Mouse (Mus musculus) hindbrain, embryonic 15.5 days (tissue): ENCODE results near the gene Dagla. TPM values are rescaled to one million over a fixed set of nuclear protein-coding genes. Genes with fewer than 3 reads are reported as not detected.

ENCODE experiments used
- ATAC-seq: fragments of 200-750 bp; cut with Nextera tagmentation; 2 replicates; pipeline ENCODE4 v1.8.0; 2017; ENCODE audit warnings: low read depth, moderate number of reproducible peaks, moderate TSS enrichment; ENCODE audit not compliant: low FRiP score
- H3K27ac ChIP-seq: fragments of 300-500 bp; sonication (generic); replicated peaks from 2 replicates; pipeline ENCODE4 v1.5.1; 2015; ENCODE audit warnings: mild to moderate bottlenecking, inconsistent platforms
- H3K27me3 ChIP-seq: fragments of 300-500 bp; sonication (generic); 2 replicates; pipeline ENCODE4 v1.6.1; 2015; ENCODE audit warnings: control low read depth, inconsistent platforms
- H3K36me3 ChIP-seq: fragments of 300-500 bp; sonication (generic); 2 replicates; pipeline ENCODE4 v1.6.1; 2015; ENCODE audit warnings: control low read depth, inconsistent platforms
- H3K4me1 ChIP-seq: fragments of 300-500 bp; sonication (generic); replicated peaks from 2 replicates; pipeline ENCODE4 v1.6.1; 2015; ENCODE audit warnings: control low read depth, inconsistent platforms
- H3K4me2 ChIP-seq: fragments of 300-500 bp; sonication (generic); 2 replicates; pipeline ENCODE4 v1.6.1; 2015; ENCODE audit warnings: moderate library complexity, mild to moderate bottlenecking, inconsistent platforms
- H3K4me3 ChIP-seq: fragments of 300-500 bp; sonication (generic); 2 replicates; pipeline ENCODE4 v1.5.1; 2015; ENCODE audit warnings: mild to moderate bottlenecking, inconsistent platforms
- H3K9ac ChIP-seq: fragments of 300-500 bp; sonication (generic); 2 replicates; pipeline ENCODE4 v1.6.1; 2015; ENCODE audit warnings: inconsistent platforms
- H3K9me3 ChIP-seq: fragments of 300-500 bp; sonication (generic); 2 replicates; pipeline ENCODE4 v1.6.1; 2016; ENCODE audit warnings: control low read depth, inconsistent platforms
- WGBS: fragments of 180-500 bp; shearing (Covaris S2); methylation state at CpG from one replicate; pipeline ENCODE4 v1.1.7; 2015; 5-methylcytosine and 5-hydroxymethylcytosine counted together
- polyA plus RNA-seq: library from polyadenylated mRNA; unstranded; fragments of >200 nt; fragmentation: Nextera tagmentation; extraction: Ambion mirVana; gene quantifications from 2 replicates; pipeline ENCODE4 v1.2.1, GENCODE M21; 2015

Gene Dagla
- polyA plus RNA-seq, 1 experiment from 2014 or later: 14.3 TPM

DNA sequence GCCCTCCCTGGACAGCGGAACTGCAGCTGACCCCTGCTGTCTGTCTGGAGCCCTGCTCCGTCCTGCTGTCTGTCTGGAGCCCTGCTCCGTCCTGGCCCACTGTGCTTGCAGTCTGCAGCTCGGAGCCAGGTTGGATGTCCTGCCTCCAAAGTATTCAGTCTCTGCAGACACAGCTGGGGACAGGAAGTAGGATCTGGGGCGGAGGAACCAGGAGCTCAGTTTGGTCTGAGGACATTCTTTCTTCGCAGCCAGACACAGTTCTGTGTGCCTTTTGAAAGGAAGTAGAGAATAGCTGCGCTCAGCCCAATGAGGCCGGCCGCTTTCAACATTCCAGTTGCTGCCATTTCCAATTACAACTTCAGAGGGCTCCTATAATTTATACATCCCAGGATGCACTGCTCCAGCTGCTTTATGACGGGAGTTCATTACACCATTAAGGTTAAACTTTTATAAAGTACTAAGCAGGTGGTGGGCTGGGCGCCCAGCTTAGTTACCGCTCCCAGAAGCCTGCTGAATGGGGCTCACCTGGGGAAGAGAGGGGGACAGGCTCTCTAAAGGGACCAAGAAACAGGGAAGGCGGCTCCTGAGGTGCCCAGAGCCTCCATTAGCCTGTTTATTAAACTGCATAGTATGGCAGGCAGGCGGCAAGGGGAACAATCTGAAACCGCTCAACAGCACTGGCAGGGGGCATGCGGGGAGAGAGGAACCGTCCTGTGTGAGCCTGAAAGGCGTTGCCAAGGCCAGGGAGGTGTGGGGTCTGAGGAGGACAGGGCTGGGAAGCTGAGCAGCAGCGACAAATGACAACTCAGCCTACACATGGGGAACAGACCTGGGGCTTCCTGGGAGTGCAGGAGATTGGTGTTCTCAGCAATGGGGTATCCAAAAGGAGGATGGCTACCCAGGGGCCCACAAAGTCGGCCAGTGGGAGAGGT is 9.8 kb downstream of the Dagla start:
- no peak overlapping the region for H3K4me3 ChIP-seq
- no peak overlapping the region for H3K9ac ChIP-seq
- H3K27ac ChIP-seq: peak overlapping the region; percentile 66
- no peaks in the 10 kb centered on the region for H3K9me3 ChIP-seq
- H3K27me3 ChIP-seq: no peaks in the 10 kb centered on the region
- peak overlapping the region; percentile 38 for H3K4me2 ChIP-seq
- ATAC-seq: peak; percentile 13; the same call in 1 of the 2 replicates
- no peaks in the 10 kb centered on the region for H3K36me3 ChIP-seq
- peaks cover 49% of the 10 kb centered on the region for H3K4me1 ChIP-seq
- WGBS: 30% methylated on average over 20 of the region's 20 CpGs

DNA sequence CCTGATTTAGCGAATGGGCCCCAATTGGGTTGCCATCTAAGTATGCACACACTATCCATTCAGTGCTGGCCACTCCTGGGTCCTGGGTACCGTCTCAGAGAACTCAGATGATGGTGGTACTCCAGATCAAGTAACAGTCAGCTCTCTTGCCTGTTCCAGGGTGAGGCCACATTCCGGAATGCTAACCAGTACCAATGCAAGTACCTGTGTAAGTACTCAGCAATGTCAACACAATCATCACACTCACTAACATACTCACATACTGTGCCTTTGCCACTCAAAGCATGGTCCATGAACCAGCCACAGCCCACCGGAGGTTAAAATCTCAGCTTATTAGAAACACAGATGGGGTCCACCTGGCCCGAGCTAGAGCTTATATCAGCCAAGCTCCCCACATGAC is 10.7 kb downstream of the Dagla start:
- Histone ChIP-seq H3K36me3 (no peaks in the 10 kb centered on the region), H3K4me3 (no peak overlapping the region), H3K27me3 (no peaks in the 10 kb centered on the region), H3K9ac (no peak overlapping the region), H3K4me1 (peaks cover 46% of the 10 kb centered on the region), H3K9me3 (no peaks in the 10 kb centered on the region), H3K4me2 (no peak overlapping the region), H3K27ac (no peak overlapping the region)
- 86% methylated on average over 5 of the region's 5 CpGs for WGBS
- no peak for ATAC-seq

GRCm38 (mm10) chr19:10291896-10292490 is 12.7 kb downstream of the Dagla start:
- no peak overlapping the region for H3K27ac ChIP-seq
- H3K4me2 ChIP-seq: no peak overlapping the region
- H3K27me3 ChIP-seq: 0 out of 2 replicates have a peak, but pooled peaks cover 2% of the 10 kb centered on the region
- H3K9ac ChIP-seq: no peak overlapping the region
- no peak for ATAC-seq
- no peak overlapping the region for H3K4me3 ChIP-seq
- no peaks in the 10 kb centered on the region for H3K36me3 ChIP-seq
- no peaks in the 10 kb centered on the region for H3K9me3 ChIP-seq
- H3K4me1 ChIP-seq: peaks cover 36% of the 10 kb centered on the region
- WGBS: 80% methylated on average over 9 of the region's 9 CpGs

GRCm38 (mm10) chr19:10290153-10290945 is 14.3 kb downstream of the Dagla start:
- H3K4me3 ChIP-seq: no peak overlapping the region
- 0 out of 2 replicates have a peak, but pooled peaks cover 2% of the 10 kb centered on the region for H3K27me3 ChIP-seq
- H3K27ac ChIP-seq: no peak overlapping the region
- H3K4me1 ChIP-seq: peaks cover 26% of the 10 kb centered on the region
- ATAC-seq: no peak
- H3K36me3 ChIP-seq: no peaks in the 10 kb centered on the region
- WGBS: 78% methylated on average over 16 of the region's 16 CpGs
- H3K9ac ChIP-seq: no peak overlapping the region
- no peak overlapping the region for H3K4me2 ChIP-seq
- no peaks in the 10 kb centered on the region for H3K9me3 ChIP-seq

GRCm38 (mm10) chr19:10289609-10290150 is 15.0 kb downstream of the Dagla start:
- H3K36me3 ChIP-seq: no peaks in the 10 kb centered on the region
- no peak overlapping the region for H3K27ac ChIP-seq
- no peaks in the 10 kb centered on the region for H3K9me3 ChIP-seq
- H3K4me3 ChIP-seq: no peak overlapping the region
- H3K27me3 ChIP-seq: peaks cover 4% of the 10 kb centered on the region; the same call in 1 of the 2 replicates
- H3K4me1 ChIP-seq: peaks cover 19% of the 10 kb centered on the region
- H3K4me2 ChIP-seq: no peak overlapping the region
- no peak for ATAC-seq
- 86% methylated on average over 4 of the region's 4 CpGs for WGBS
- H3K9ac ChIP-seq: no peak overlapping the region

DNA sequence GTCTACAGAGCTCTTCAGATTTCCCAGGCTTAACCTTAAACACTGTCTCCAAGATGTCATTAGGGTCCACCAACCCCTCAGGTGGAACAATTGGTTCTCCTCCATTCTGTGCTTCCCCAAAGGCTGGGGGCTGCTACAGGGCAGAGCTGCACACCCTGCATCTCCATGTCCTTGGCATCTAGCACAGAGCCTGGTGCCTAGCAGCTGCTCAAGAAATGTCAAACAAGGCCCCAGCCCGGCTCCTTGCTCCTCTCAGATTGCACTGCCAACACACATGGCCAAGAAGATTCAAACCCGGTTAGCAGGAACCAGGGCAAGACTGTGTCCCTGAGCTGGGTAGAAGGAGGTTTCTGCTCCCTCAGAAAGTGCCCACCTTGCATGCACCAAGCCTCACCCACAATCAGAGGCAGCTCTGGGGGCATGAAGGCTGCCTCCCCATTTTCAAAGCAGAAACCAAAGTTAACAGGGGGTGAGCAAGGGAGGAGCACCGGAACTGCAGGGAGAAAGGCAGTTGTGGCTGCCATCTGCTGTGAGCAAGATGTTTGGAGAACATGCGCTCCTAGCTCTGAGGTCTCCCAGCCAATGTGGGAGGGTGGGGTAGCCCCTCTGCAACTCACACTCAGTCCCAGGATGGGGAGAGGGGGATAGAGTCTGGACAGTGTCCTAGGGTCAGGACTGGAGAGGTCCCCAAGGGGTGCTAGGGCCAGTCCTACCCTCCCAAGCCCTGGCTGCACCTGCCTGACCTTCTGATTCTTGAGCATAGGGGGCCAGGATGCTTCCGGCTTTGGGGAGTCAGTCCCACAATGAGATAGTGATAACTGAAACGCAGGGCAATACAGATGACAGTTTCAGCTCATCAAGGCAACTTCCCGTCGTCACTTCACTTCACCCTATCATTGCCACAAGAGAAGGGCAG is 16.3 kb downstream of the Dagla start:
- H3K9ac ChIP-seq: no peak overlapping the region
- H3K36me3 ChIP-seq: no peaks in the 10 kb centered on the region
- no peak overlapping the region for H3K4me3 ChIP-seq
- H3K27ac ChIP-seq: no peak overlapping the region
- WGBS: 87% methylated on average over 8 of the region's 8 CpGs
- H3K4me2 ChIP-seq: no peak overlapping the region
- peaks cover 10% of the 10 kb centered on the region; the same call in 1 of the 2 replicates for H3K4me1 ChIP-seq
- peaks cover 6% of the 10 kb centered on the region; the same call in 1 of the 2 replicates for H3K27me3 ChIP-seq
- H3K9me3 ChIP-seq: no peaks in the 10 kb centered on the region
- ATAC-seq: no peak

DNA sequence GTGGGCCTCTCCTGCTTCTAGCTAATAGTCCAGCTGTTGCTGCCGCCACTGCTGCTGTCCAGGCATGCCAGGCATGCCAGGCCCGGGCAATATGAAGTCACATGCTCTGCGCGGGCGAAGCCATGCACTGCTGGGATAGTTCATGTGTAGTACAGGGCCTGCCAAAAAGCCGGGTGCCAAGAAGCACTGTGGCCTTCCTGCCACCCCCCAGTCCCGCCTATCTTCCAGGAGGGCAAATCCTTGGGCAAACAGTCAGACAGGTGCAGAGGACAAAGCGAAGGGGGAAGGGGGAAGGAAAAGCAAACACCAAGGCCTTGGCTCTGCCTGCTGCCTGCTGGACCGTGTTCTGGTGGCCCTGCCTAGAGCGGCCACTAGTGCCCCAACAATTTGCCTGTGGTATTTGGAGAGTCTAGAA is 18.2 kb downstream of the Dagla start:
- Histone ChIP-seq H3K27me3 (peaks cover 22% of the 10 kb centered on the region), H3K4me2 (no peak overlapping the region), H3K9ac (no peak overlapping the region), H3K4me3 (no peak overlapping the region), H3K4me1 (peaks cover 9% of the 10 kb centered on the region; the same call in 1 of the 2 replicates), H3K36me3 (no peaks in the 10 kb centered on the region), H3K9me3 (no peaks in the 10 kb centered on the region), H3K27ac (no peak overlapping the region)
- 75% methylated on average over 10 of the region's 10 CpGs for WGBS
- ATAC-seq: no peak

GRCm38 (mm10) chr19:10280771-10281540 is 23.7 kb downstream of the Dagla start:
- no peak overlapping the region for H3K9ac ChIP-seq

GRCm38 (mm10) chr19:10279668-10280067 is 25.0 kb downstream of the Dagla start:
- no peaks in the 10 kb centered on the region for H3K36me3 ChIP-seq
- peaks cover 26% of the 10 kb centered on the region for H3K4me1 ChIP-seq
- H3K27me3 ChIP-seq: peaks cover 53% of the 10 kb centered on the region
- 86% methylated on average over 9 of the region's 9 CpGs for WGBS
- no peaks in the 10 kb centered on the region for H3K9me3 ChIP-seq
- no peak overlapping the region for H3K27ac ChIP-seq
- ATAC-seq: no peak
- H3K4me3 ChIP-seq: no peak overlapping the region
- no peak overlapping the region for H3K4me2 ChIP-seq
- no peak overlapping the region for H3K9ac ChIP-seq

More at GRCm38 (mm10) chr19:10280771-10281540, 23.7 kb downstream of the Dagla start:
- H3K9me3 ChIP-seq: no peaks in the 10 kb centered on the region
- 71% methylated on average over 14 of the region's 14 CpGs for WGBS
- H3K36me3 ChIP-seq: no peaks in the 10 kb centered on the region
- peaks cover 26% of the 10 kb centered on the region for H3K4me1 ChIP-seq
- H3K27me3 ChIP-seq: peaks cover 50% of the 10 kb centered on the region
- no peak overlapping the region for H3K4me3 ChIP-seq
- no peak overlapping the region for H3K27ac ChIP-seq
- H3K4me2 ChIP-seq: no peak overlapping the region
- no peak for ATAC-seq

DNA sequence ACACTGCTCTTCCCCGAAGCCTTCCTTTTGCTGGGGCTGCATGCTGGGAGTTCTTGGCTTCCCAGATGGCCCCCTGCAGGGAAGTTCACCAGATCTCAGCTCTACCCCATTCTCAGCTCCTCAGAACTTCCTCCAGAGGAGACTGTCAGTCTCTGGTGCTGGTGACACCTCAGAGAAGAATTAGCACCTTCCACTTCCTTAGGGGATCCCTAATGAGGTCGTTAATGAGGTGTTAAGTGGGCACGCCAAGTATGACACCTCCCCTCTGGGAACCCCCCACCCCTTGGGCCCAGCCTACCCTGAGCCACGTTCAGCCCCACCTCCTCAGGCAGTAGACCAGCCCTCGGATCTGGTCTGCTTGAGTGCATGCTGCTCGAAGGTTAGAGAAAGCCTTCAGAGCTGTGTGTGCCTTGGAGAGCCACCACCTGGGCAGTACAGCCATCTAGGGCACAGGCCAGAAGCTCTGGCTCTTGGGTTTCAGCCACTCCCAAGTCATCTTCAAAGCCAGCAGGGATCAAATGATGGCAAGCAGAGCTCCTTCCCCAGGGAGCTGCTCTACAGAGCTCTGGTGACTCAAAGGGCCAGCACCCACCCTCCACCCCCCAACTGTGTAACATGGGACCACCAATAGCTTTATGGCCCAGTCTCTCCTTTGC is 25.9 kb downstream of the Dagla start:
- Histone ChIP-seq H3K27me3 (peaks cover 52% of the 10 kb centered on the region), H3K9me3 (no peaks in the 10 kb centered on the region), H3K27ac (no peak overlapping the region), H3K4me1 (peaks cover 31% of the 10 kb centered on the region), H3K9ac (no peak overlapping the region), H3K36me3 (no peaks in the 10 kb centered on the region), H3K4me2 (no peak overlapping the region), H3K4me3 (no peak overlapping the region)
- WGBS: 33% methylated on average over 6 of the region's 6 CpGs
- no peak for ATAC-seq
